Mouse (Mus musculus) ES-Bruce4 (cell line): Measurements from ENCODE around the gene Rpl12. TPM values are rescaled to one million over a fixed set of nuclear protein-coding genes. Genes with fewer than 3 reads are reported as not detected.
A peak's percentile ranks its signal among the peaks of the same experiment; 100 is the strongest.

Experiments used
- H3K27ac ChIP-seq: 2 replicates; pipeline ENCODE4 v1.5.1; 2012; ENCODE audit warnings: low read length, inconsistent platforms; ENCODE audit not compliant: insufficient read depth
- H3K27me3 ChIP-seq: 2 replicates; pipeline ENCODE4 v1.6.1; 2012; ENCODE audit warnings: mild to moderate bottlenecking, low read length, inconsistent platforms; ENCODE audit not compliant: control insufficient read depth, poor library complexity, insufficient read depth, severe bottlenecking
- H3K36me3 ChIP-seq: 2 replicates; pipeline ENCODE4 v1.6.1; 2012; ENCODE audit warnings: inconsistent platforms, mild to moderate bottlenecking, low read length, moderate library complexity; ENCODE audit not compliant: control insufficient read depth, poor library complexity, insufficient read depth, severe bottlenecking
- H3K4me1 ChIP-seq: one replicate; pipeline ENCODE4 v1.8.1; 2011; ENCODE audit warnings: low read length; ENCODE audit not compliant: control insufficient read depth, insufficient read depth
- H3K4me3 ChIP-seq: 2 replicates; pipeline ENCODE4 v1.5.1; 2011; ENCODE audit warnings: low read depth, mild to moderate bottlenecking, low read length
- H3K9ac ChIP-seq: 2 replicates; pipeline ENCODE4 v1.6.1; 2012; ENCODE audit warnings: low read depth, mild to moderate bottlenecking, inconsistent platforms; ENCODE audit not compliant: poor library complexity, severe bottlenecking
- H3K9me3 ChIP-seq: replicated peaks from 2 replicates; pipeline ENCODE4 v1.6.1; 2012; ENCODE audit warnings: mild to moderate bottlenecking, low read length, inconsistent platforms; ENCODE audit not compliant: control insufficient read depth, poor library complexity, insufficient read depth, severe bottlenecking
- CTCF ChIP-seq: IDR thresholded peaks from one replicate; pipeline ENCODE4 v1.8.1; 2011; ENCODE audit warnings: low read depth, low read length
- EP300 ChIP-seq: IDR thresholded peaks from 2 replicates; pipeline ENCODE4 v1.6.1; 2011; ENCODE audit warnings: low read depth, low read length; ENCODE audit not compliant: insufficient read depth
- POLR2A ChIP-seq: IDR thresholded peaks from one replicate; pipeline ENCODE4 v1.8.1; 2011; ENCODE audit warnings: low read length; ENCODE audit not compliant: insufficient read depth
- polyA plus RNA-seq: library from polyadenylated mRNA; stranded (reverse); fragments of >200 nt; gene quantifications from 2 replicates; pipeline ENCODE4 v1.2.4, GENCODE M21; 2011; ENCODE audit warnings: low read depth; ENCODE audit not compliant: missing spikeins, insufficient read depth, insufficient read length

The Rpl12 gene
- polyA plus RNA-seq, 1 experiment = 114 TPM

DNA sequence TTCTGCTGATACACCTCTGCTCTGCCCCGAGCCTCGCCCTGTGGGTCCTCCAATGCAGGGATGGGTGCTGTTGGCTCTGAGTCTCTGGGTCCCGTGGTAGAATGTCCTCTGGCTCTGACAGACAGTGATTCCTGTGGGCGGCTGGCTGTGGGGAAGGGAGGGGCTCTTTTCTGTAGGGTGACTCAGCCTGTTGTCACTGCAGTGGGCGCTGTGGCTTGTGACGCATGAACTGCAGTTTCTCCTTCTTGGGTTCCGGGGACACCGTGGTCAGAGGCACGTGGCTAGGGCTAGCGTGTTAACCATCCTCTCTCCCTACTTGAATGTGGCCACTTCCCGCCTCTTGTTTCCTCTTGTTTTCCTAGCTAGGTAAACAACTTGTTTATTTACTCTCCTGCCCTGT, 43.8 kb upstream of the Rpl12 start:
- H3K36me3 ChIP-seq = 0 out of 2 replicates have a peak, but pooled peaks cover 2% of the 10 kb centered on the region
- H3K9me3 ChIP-seq = no peaks in the 10 kb centered on the region
- H3K27ac ChIP-seq = no peak overlapping the region
- peaks cover 6% of the 10 kb centered on the region for H3K4me1 ChIP-seq
- no peaks in the 10 kb centered on the region for H3K27me3 ChIP-seq
- H3K4me3 ChIP-seq = no peak overlapping the region
- no peak overlapping the region for H3K9ac ChIP-seq
- TF ChIP-seq CTCF (no peak), EP300 (no peak), POLR2A (no peak)

GRCm38 (mm10) chr2:32918391-32918790, 43.0 kb upstream of the Rpl12 start:
- no peak overlapping the region for H3K27ac ChIP-seq
- H3K36me3 ChIP-seq = 0 out of 2 replicates have a peak, but pooled peaks cover 3% of the 10 kb centered on the region
- H3K9ac ChIP-seq = no peak overlapping the region

GRCm38 (mm10) chr2:32921235-32921634, 40.1 kb upstream of the Rpl12 start:
- TF ChIP-seq EP300 (no peak), POLR2A (no peak), CTCF (no peak)
- Histone ChIP-seq H3K4me1 (peaks cover 8% of the 10 kb centered on the region), H3K9ac (no peak overlapping the region), H3K9me3 (no peaks in the 10 kb centered on the region), H3K4me3 (no peak overlapping the region), H3K27ac (no peak overlapping the region), H3K36me3 (0 out of 2 replicates have a peak, but pooled peaks cover 5% of the 10 kb centered on the region), H3K27me3 (no peaks in the 10 kb centered on the region)

More at GRCm38 (mm10) chr2:32918391-32918790, 43.0 kb upstream of the Rpl12 start:
- TF ChIP-seq EP300 = no peak
- TF ChIP-seq CTCF = no peak
- no peak for TF ChIP-seq POLR2A
- no peaks in the 10 kb centered on the region for H3K27me3 ChIP-seq
- H3K4me1 ChIP-seq = peaks cover 6% of the 10 kb centered on the region
- H3K9me3 ChIP-seq = no peaks in the 10 kb centered on the region
- H3K4me3 ChIP-seq = no peak overlapping the region

GRCm38 (mm10) chr2:32921801-32922380, 39.5 kb upstream of the Rpl12 start:
- 0 out of 2 replicates have a peak, but pooled peaks cover 5% of the 10 kb centered on the region for H3K36me3 ChIP-seq
- no peak overlapping the region for H3K27ac ChIP-seq
- H3K27me3 ChIP-seq = no peaks in the 10 kb centered on the region
- TF ChIP-seq EP300 = no peak
- no peak overlapping the region for H3K4me3 ChIP-seq
- H3K9me3 ChIP-seq = no peaks in the 10 kb centered on the region
- H3K9ac ChIP-seq = no peak overlapping the region
- peaks cover 8% of the 10 kb centered on the region for H3K4me1 ChIP-seq

GRCm38 (mm10) chr2:32922564-32922963, 38.8 kb upstream of the Rpl12 start:
- Histone ChIP-seq H3K9ac (no peak overlapping the region), H3K4me1 (peaks cover 6% of the 10 kb centered on the region), H3K36me3 (0 out of 2 replicates have a peak, but pooled peaks cover 5% of the 10 kb centered on the region), H3K27me3 (no peaks in the 10 kb centered on the region), H3K27ac (no peak overlapping the region), H3K9me3 (no peaks in the 10 kb centered on the region), H3K4me3 (no peak overlapping the region)
- TF ChIP-seq CTCF (no peak), EP300 (no peak), POLR2A (no peak)

DNA sequence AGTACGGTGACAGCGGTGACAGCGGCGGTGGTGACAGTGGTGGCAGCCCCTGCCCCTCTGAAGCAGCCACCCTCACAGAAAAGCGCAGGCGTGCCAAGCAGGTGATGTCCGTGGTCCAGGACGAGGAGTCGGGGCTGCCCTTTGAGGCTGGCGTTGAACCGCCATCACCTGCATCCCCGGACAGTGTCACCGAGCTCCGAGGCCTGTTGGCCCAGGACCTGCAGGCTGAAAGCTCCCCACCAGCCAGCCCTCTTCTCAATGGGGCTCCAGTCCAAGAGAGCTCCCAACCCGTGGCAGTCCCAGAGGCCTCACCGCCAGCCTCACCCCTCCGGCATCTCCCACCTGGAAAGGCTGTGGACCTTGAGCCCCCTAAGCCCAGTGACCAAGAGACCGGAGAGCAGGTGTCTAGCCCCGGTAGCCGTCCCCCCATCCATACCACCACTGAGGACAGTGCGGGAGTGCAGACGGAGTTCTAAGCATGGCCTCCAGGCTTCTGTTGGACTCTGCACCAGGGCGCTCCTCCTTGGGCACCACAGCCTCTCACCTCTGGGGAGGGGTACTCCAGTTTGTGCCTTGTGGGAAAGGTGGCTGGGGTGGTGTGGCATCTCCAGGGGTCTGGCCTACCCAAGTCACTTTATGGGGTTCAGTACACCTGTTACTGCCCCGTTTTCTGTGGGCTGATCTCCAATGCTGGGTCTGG, 37.7 kb upstream of the Rpl12 start:
- peaks cover 5% of the 10 kb centered on the region for H3K4me1 ChIP-seq
- no peak for TF ChIP-seq POLR2A
- TF ChIP-seq CTCF = no peak
- TF ChIP-seq EP300 = no peak
- no peak overlapping the region for H3K27ac ChIP-seq
- H3K27me3 ChIP-seq = no peaks in the 10 kb centered on the region
- 0 out of 2 replicates have a peak, but pooled peaks cover 5% of the 10 kb centered on the region for H3K36me3 ChIP-seq
- H3K9ac ChIP-seq = no peak overlapping the region
- H3K4me3 ChIP-seq = peak overlapping the region; percentile 21; the same call in 1 of the 2 replicates
- H3K9me3 ChIP-seq = no peaks in the 10 kb centered on the region
